9 mouse cellular contexts compared by ENCODE assay signal in genomic region chr11:120029431-120030144, GRCm38 (mm10). TPM values are rescaled to one million over a fixed set of nuclear protein-coding genes. Genes with fewer than 3 reads are reported as not detected.
A peak's percentile ranks its signal among the peaks of the same experiment; 100 is the strongest.
DNase-seq lines count a peak whose midpoint lies in the region; ATAC-seq and TF ChIP-seq lines count a peak whose summit lies in the region.
"Had no signal": no experiment of that assay in that cellular context is flagged by ENCODE, and none has a peak within 500 bp of the region (broad histone marks: within the 10 kb centered on the region; RNA-seq: fewer than 3 reads in every experiment).

No protein-coding gene starts in this region.

- H3K27ac ChIP-seq in midbrain, embryonic 11.5 days (ENCODE audit: low read depth, low read length): no peak overlapping the region
- no peak overlapping the region for H3K27ac ChIP-seq in midbrain, embryonic 14.5 days (replicated peaks; ENCODE audit: low read depth, low read length)
- 0 out of 2 replicates have a peak overlapping the region, but pooled peaks have one; percentile 80 for H3K27ac ChIP-seq in kidney, embryonic 15.5 days
- H3K27ac ChIP-seq in gastrocnemius, adult 2 months: no peak overlapping the region
- H3K27ac ChIP-seq: limb, embryonic 15.5 days had no signal

- DNase-seq in heart, adult 11 months: peak; percentile 92
- DNase-seq in heart, postnatal 14 days: no peak
- peak; percentile 87 for DNase-seq in midbrain, embryonic 11.5 days (ENCODE audit: low spot score, missing footprints)
- DNase-seq in midbrain, embryonic 14.5 days: no peak
- DNase-seq in yolk sac, embryonic 10.5 days (ENCODE audit: low spot score): peak; percentile 87
- no peak for DNase-seq in layer of hippocampus, postnatal 14 days (ENCODE audit: low spot score in 2 of 2)
- no peak for DNase-seq in gastrocnemius, adult 2 months

- peaks cover 5% of the 10 kb centered on the region; the same call in 1 of the 2 replicates for H3K4me1 ChIP-seq in midbrain, embryonic 11.5 days (ENCODE audit: control insufficient read depth, insufficient read depth, low read length)
- no peaks in the 10 kb centered on the region for H3K4me1 ChIP-seq in midbrain, embryonic 14.5 days (ENCODE audit: control insufficient read depth, insufficient read depth, low read length)
- peaks cover 34% of the 10 kb centered on the region for H3K4me1 ChIP-seq in kidney, embryonic 15.5 days

- no peak overlapping the region for H3K4me2 ChIP-seq in midbrain, embryonic 11.5 days
- H3K4me2 ChIP-seq in midbrain, embryonic 14.5 days (ENCODE audit: low read length): no peak overlapping the region
- no peak overlapping the region for H3K4me2 ChIP-seq in kidney, embryonic 15.5 days
- H3K4me2 ChIP-seq: limb, embryonic 15.5 days had no signal

- WGBS in midbrain, embryonic 11.5 days: 43% methylated on average over 9 of the region's 9 CpGs
- 37% methylated on average over 9 of the region's 9 CpGs for WGBS in midbrain, embryonic 14.5 days
- WGBS in kidney, embryonic 15.5 days: 49% methylated on average over 9 of the region's 9 CpGs

- no peaks in the 10 kb centered on the region for H3K36me3 ChIP-seq in midbrain, embryonic 11.5 days (ENCODE audit: control insufficient read depth, insufficient read depth, low read length)
- no peaks in the 10 kb centered on the region for H3K36me3 ChIP-seq in midbrain, embryonic 14.5 days (ENCODE audit: control insufficient read depth, insufficient read depth, low read length)
- no peaks in the 10 kb centered on the region for H3K36me3 ChIP-seq in kidney, embryonic 15.5 days
- H3K36me3 ChIP-seq: limb, embryonic 15.5 days had no signal

- no peak overlapping the region for H3K4me3 ChIP-seq in midbrain, embryonic 11.5 days (ENCODE audit: low read depth, low read length)
- no peak overlapping the region for H3K4me3 ChIP-seq in midbrain, embryonic 14.5 days (replicated peaks; ENCODE audit: low read depth, low read length)
- no peak overlapping the region for H3K4me3 ChIP-seq in kidney, embryonic 15.5 days (replicated peaks)
- H3K4me3 ChIP-seq in gastrocnemius, adult 2 months: no peak overlapping the region
- H3K4me3 ChIP-seq: limb, embryonic 15.5 days had no signal

- H3K27me3 ChIP-seq in midbrain, embryonic 11.5 days (ENCODE audit: control insufficient read depth, insufficient read depth, low read length): no peaks in the 10 kb centered on the region; the same call in 1 of the 2 replicates
- no peaks in the 10 kb centered on the region for H3K27me3 ChIP-seq in midbrain, embryonic 14.5 days (ENCODE audit: control insufficient read depth, insufficient read depth, low read length)
- H3K27me3 ChIP-seq in kidney, embryonic 15.5 days: no peaks in the 10 kb centered on the region
- H3K27me3 ChIP-seq: limb, embryonic 15.5 days had no signal

- H3K9me3 ChIP-seq in midbrain, embryonic 11.5 days (ENCODE audit: control insufficient read depth, low read length): no peaks in the 10 kb centered on the region
- H3K9me3 ChIP-seq in midbrain, embryonic 14.5 days (ENCODE audit: control insufficient read depth, low read length): no peaks in the 10 kb centered on the region
- H3K9me3 ChIP-seq in kidney, embryonic 15.5 days (replicated peaks): no peaks in the 10 kb centered on the region
- H3K9me3 ChIP-seq: limb, embryonic 15.5 days had no signal

- intact Hi-C loops in heart, postnatal 14 days (cut with DNase I): loop anchor here (1.0 to 2.0 kb wide), 2 partner anchors 36 to 69 kb away; partner anchors contain the start of genes Ndufaf8 and Tepsin
- intact Hi-C loops in gastrocnemius, adult 2 months (cut with DNase I): loop anchor here (1.0 to 10.0 kb wide), 3 partner anchors 35 to 275 kb away; no protein-coding TSS in a partner anchor

- ATAC-seq in midbrain, embryonic 11.5 days (ENCODE audit: low FRiP score): 0 out of 2 replicates have a peak, but pooled peaks have one; percentile 22
- no peak for ATAC-seq in midbrain, embryonic 14.5 days (ENCODE audit: low FRiP score, low TSS enrichment)
- 0 out of 2 replicates have a peak, but pooled peaks have one; percentile 15 for ATAC-seq in kidney, embryonic 15.5 days (replicated peaks; ENCODE audit: low FRiP score)

- TF ChIP-seq CTCF in gastrocnemius, adult 2 months (IDR thresholded peaks at IDR 0.05): no peak

- H3K9ac ChIP-seq in midbrain, embryonic 11.5 days (ENCODE audit: low read length): no peak overlapping the region
- no peak overlapping the region for H3K9ac ChIP-seq in midbrain, embryonic 14.5 days (replicated peaks; ENCODE audit: low read length)
- H3K9ac ChIP-seq in kidney, embryonic 15.5 days: no peak overlapping the region
- H3K9ac ChIP-seq: limb, embryonic 15.5 days had no signal

RNA-seq across cellular contexts. Expression of gene Aatk, which starts 17.4 kb away (rescaled TPM):
- 1 to 10 TPM; 3.7 to 9.0 TPM for total RNA-seq in heart, postnatal 14 days (2021)
- polyA plus RNA-seq in midbrain, embryonic 11.5 days (2014; fragmentation: Nextera tagmentation; extraction: Ambion mirVana): 1.3 TPM in 2 replicates
- polyA plus RNA-seq in midbrain, embryonic 14.5 days (2014; fragmentation: Nextera tagmentation; extraction: Ambion mirVana): 34.6 and 36.1 TPM in 2 replicates
- 2.4 and 3.2 TPM in 2 replicates for polyA plus RNA-seq in kidney, embryonic 15.5 days (2015; fragmentation: Nextera tagmentation; extraction: Ambion mirVana)
- 100 to 1,000 TPM; 193 to 202 TPM for total RNA-seq in layer of hippocampus, postnatal 14 days (2021)
- total RNA-seq in gastrocnemius, adult 2 months (2021): 1 to 10 TPM; 2.8 to 2.9 TPM

RNA-seq across cellular contexts. Expression of gene Cep131, which starts 57.0 kb away (rescaled TPM):
- 1 to 10 TPM; 9.1 to 9.6 TPM for total RNA-seq in heart, postnatal 14 days (2021)
- 24.9 and 28.9 TPM in 2 replicates for polyA plus RNA-seq in midbrain, embryonic 11.5 days (2014; fragmentation: Nextera tagmentation; extraction: Ambion mirVana)
- 27.6 and 31.9 TPM in 2 replicates for polyA plus RNA-seq in midbrain, embryonic 14.5 days (2014; fragmentation: Nextera tagmentation; extraction: Ambion mirVana)
- polyA plus RNA-seq in kidney, embryonic 15.5 days (2015; fragmentation: Nextera tagmentation; extraction: Ambion mirVana): 23.7 and 27.7 TPM in 2 replicates
- 10 to 100 TPM; 43.9 to 44.9 TPM for total RNA-seq in layer of hippocampus, postnatal 14 days (2021)
- 1 to 10 TPM; 5.3 to 9.5 TPM for total RNA-seq in gastrocnemius, adult 2 months (2021)

Comparison
In these comparisons a context has a peak if more than half of its experiments do, and no peak if none do; other contexts are left out.
1. DNase-seq: peak in heart, adult 11 months (single experiment), midbrain, embryonic 11.5 days (single experiment) and yolk sac, embryonic 10.5 days (single experiment); none in heart, postnatal 14 days (0 of 2), midbrain, embryonic 14.5 days (single experiment), layer of hippocampus, postnatal 14 days (0 of 2) and gastrocnemius, adult 2 months (single experiment).
2. RNA of gene Aatk, which starts 17.4 kb away (total RNA-seq): 193 to 202 TPM in layer of hippocampus, postnatal 14 days; 3.7 to 9.0 TPM in heart, postnatal 14 days and 2.8 to 2.9 TPM in gastrocnemius, adult 2 months; every median in the first group is over 10 times any median in the second.
3. RNA of gene Cep131, which starts 57.0 kb away (total RNA-seq): 43.9 to 44.9 TPM in layer of hippocampus, postnatal 14 days; 9.1 to 9.6 TPM in heart, postnatal 14 days and 5.3 to 9.5 TPM in gastrocnemius, adult 2 months; every median in the first group is over 4 times any median in the second.